26 mouse cellular contexts compared by ENCODE assay signal in genomic region chr14:76927245-76927806, GRCm38 (mm10).
DNase-seq lines count a peak whose midpoint lies in the region; ATAC-seq lines count a peak whose summit lies in the region.
"Had no signal": no experiment of that assay in that cellular context is flagged by ENCODE, and none has a peak within 500 bp of the region (broad histone marks: within the 10 kb centered on the region; RNA-seq: fewer than 3 reads in every experiment).

No protein-coding gene starts in this region.

- H3K27ac ChIP-seq in hindbrain, embryonic 10.5 days: no peak overlapping the region
- H3K27ac ChIP-seq: forebrain, embryonic 13.5 days; hindbrain, embryonic 15.5 days; left cerebral cortex, adult 2 months; limb, embryonic 13.5 days; lung, embryonic 15.5 days; midbrain, embryonic 13.5 days; stomach, postnatal 0 days had no signal

- no peaks in the 10 kb centered on the region for H3K27me3 ChIP-seq in hindbrain, embryonic 10.5 days (ENCODE audit: insufficient read depth, poor library complexity, severe bottlenecking)
- H3K27me3 ChIP-seq: forebrain, embryonic 13.5 days; hindbrain, embryonic 15.5 days; limb, embryonic 13.5 days; lung, embryonic 15.5 days; megakaryocyte, embryonic 14.5 days; midbrain, embryonic 13.5 days had no signal

- peak; percentile 32 for DNase-seq in Muller cell, postnatal 12 days (ENCODE audit: inconsistent ontology term)
- peak; percentile 87 for DNase-seq in kidney, adult 9 months
- DNase-seq in kidney, postnatal 10 days: peak; percentile 32
- no peak for DNase-seq in left cerebral cortex, postnatal 10 days (ENCODE audit: extremely low spot score in 1 of 2, low spot score in 2 of 2)
- DNase-seq in layer of hippocampus, postnatal 14 days (ENCODE audit: low spot score in 2 of 2): no peak
- no peak for DNase-seq in right cerebral cortex, postnatal 10 days (ENCODE audit: low spot score in 2 of 2)
- DNase-seq in hindbrain, embryonic 10.5 days (ENCODE audit: low spot score): no peak
- DNase-seq: adrenal gland, adult 2 months; cerebellum, adult 2 months; cerebellum, postnatal 25 days; gastrocnemius, postnatal 14 days; heart, adult 18-20 months; heart, postnatal 36 days; spleen, adult 18-20 months; thymus, adult 2 months; thymus, postnatal 36 days had no signal

- no peaks in the 10 kb centered on the region for H3K4me1 ChIP-seq in hindbrain, embryonic 10.5 days (replicated peaks)
- H3K4me1 ChIP-seq: forebrain, embryonic 13.5 days; hindbrain, embryonic 15.5 days; midbrain, embryonic 13.5 days had no signal

- no peaks in the 10 kb centered on the region for H3K9me3 ChIP-seq in hindbrain, embryonic 10.5 days
- H3K9me3 ChIP-seq: forebrain, embryonic 13.5 days; hindbrain, embryonic 15.5 days; limb, embryonic 13.5 days; lung, embryonic 15.5 days; megakaryocyte, embryonic 14.5 days; midbrain, embryonic 13.5 days had no signal

- peak; percentile 67 for ATAC-seq in granulocyte monocyte progenitor cell, adult 5-6 weeks (replicated peaks; ENCODE audit: poor library complexity, severe bottlenecking)
- ATAC-seq: forebrain, embryonic 13.5 days; inflammation-experienced regulatory T-cells, adult 6 months; midbrain, embryonic 13.5 days had no signal

- no peak overlapping the region for H3K4me3 ChIP-seq in hindbrain, embryonic 10.5 days
- H3K4me3 ChIP-seq: forebrain, embryonic 13.5 days; hindbrain, embryonic 15.5 days; left cerebral cortex, adult 2 months; limb, embryonic 13.5 days; lung, embryonic 15.5 days; megakaryocyte, embryonic 14.5 days; midbrain, embryonic 13.5 days had no signal

- H3K36me3 ChIP-seq in hindbrain, embryonic 10.5 days: no peaks in the 10 kb centered on the region
- H3K36me3 ChIP-seq: hindbrain, embryonic 15.5 days; limb, embryonic 13.5 days; lung, embryonic 15.5 days; midbrain, embryonic 13.5 days had no signal

- whole genome bisulfite sequencing in hindbrain, embryonic 10.5 days: 81% methylated on average over 5 of the region's 5 CpGs

- intact Hi-C loops in left cerebral cortex, postnatal 10 days (cut with DNase I): no loop called here

Comparison
In these comparisons a context has a peak if more than half of its experiments do, and no peak if none do; other contexts are left out.
1. DNase-seq: peak in Muller cell, postnatal 12 days (single experiment), kidney, adult 9 months (single experiment) and kidney, postnatal 10 days (single experiment); none in left cerebral cortex, postnatal 10 days (0 of 2), layer of hippocampus, postnatal 14 days (0 of 2), right cerebral cortex, postnatal 10 days (0 of 2) and hindbrain, embryonic 10.5 days (single experiment).